Mouse (Mus musculus) adrenal gland, postnatal 0 days (tissue): ENCODE results near the gene Trrap. TPM values are rescaled to one million over a fixed set of nuclear protein-coding genes. Genes with fewer than 3 reads are reported as not detected.

Experiments
- microRNA-seq: library from miRNA; unstranded; fragments of <30 nt; microRNA quantifications from one replicate; pipeline ENCODE4, GENCODE M21; 2016; ENCODE audit warnings: borderline replicate concordance; ENCODE audit not compliant: insufficient number of aligned reads
- polyA plus RNA-seq: library from polyadenylated mRNA; unstranded; fragments of >200 nt; fragmentation: Nextera tagmentation; extraction: Ambion mirVana; gene quantifications from 2 replicates; pipeline ENCODE4 v1.2.1, GENCODE M21; 2015

The Trrap gene
- polyA plus RNA-seq = 31.4 and 52.7 TPM in 2 replicates

GRCm38 (mm10) chr5:144767106-144767798 lies at the start of gene Trrap:
TSS of gene Trrap (plus strand) at chr5:144767732.

GRCm38 (mm10) chr5:144761161-144761868 lies 6.2 kb upstream of the Trrap start, which contains the start of gene Tmem130:
TSS of gene Tmem130 (minus strand) at chr5:144761818.

Small RNAs within 50 kb of the gene (microRNA-seq; reads per million reads assigned to microRNA genes)
- gene Mir7039 = not detected

Other genes with a start within 250 kb of the Trrap start
- 0.39 and 0.44 TPM in 2 replicates for gene Nptx2, start 221.8 kb upstream of the Trrap start, polyA plus RNA-seq
- 21.3 and 25.7 TPM in 2 replicates for gene Tmem130, start 5.9 kb upstream of the Trrap start, polyA plus RNA-seq
- gene Smurf1, start 198.1 kb downstream of the Trrap start, polyA plus RNA-seq = 9.3 and 9.7 TPM in 2 replicates